Mouse (Mus musculus) CD4-positive, CD25-positive, alpha-beta regulatory T cell, adult 9 weeks (primary cell): ENCODE results near the gene Ovch2. TPM values are rescaled to one million over a fixed set of nuclear protein-coding genes. Genes with fewer than 3 reads are reported as not detected.

Experiments
- polyA plus RNA-seq: library from polyadenylated mRNA; unstranded; fragments of 100-300 nt; shearing (Covaris generic); gene quantifications from one replicate; pipeline ENCODE4 v1.2.1, GENCODE M21; 2017

Ovch2 gene
- not detected for polyA plus RNA-seq

GRCm38 (mm10) chr7:107801108-107801507, at the start of gene Ovch2:
Gene Ovch2, minus strand, starts transcription at chr7:107801208.

GRCm38 (mm10) chr7:107847390-107847789, 46.4 kb upstream of the Ovch2 start, which contains the start of gene Olfr470:
Gene Olfr470, minus strand, starts transcription at chr7:107847490.

GRCm38 (mm10) chr7:107825441-107825840, 24.4 kb upstream of the Ovch2 start, which contains the start of gene Olfr469:
Gene Olfr469, minus strand, starts transcription at chr7:107825541.

GRCm38 (mm10) chr7:107811963-107812362, 11.0 kb upstream of the Ovch2 start, which contains the start of gene Olfr467:
Gene Olfr467, plus strand, starts transcription at chr7:107812263.

GRCm38 (mm10) chr7:107757308-107758151, 43.5 kb downstream of the Ovch2 start, which contains the start of gene Cyb5r2:
Gene Cyb5r2, minus strand, starts transcription at chr7:107758032.

Other genes starting within 250 kb of the Ovch2 start
- gene Olfml1, start 233.8 kb downstream of the Ovch2 start, polyA plus RNA-seq: not detected
- 0.82 TPM for gene Ppfibp2, start 206.0 kb downstream of the Ovch2 start, polyA plus RNA-seq
- not detected for gene 5330417H12Rik, start 176.0 kb downstream of the Ovch2 start, polyA plus RNA-seq
- gene Cyb5r2, start 43.2 kb downstream of the Ovch2 start, polyA plus RNA-seq: not detected
- not detected for gene Olfr467, start 11.1 kb upstream of the Ovch2 start, polyA plus RNA-seq
- gene Olfr469, start 24.3 kb upstream of the Ovch2 start, polyA plus RNA-seq: not detected
- not detected for gene Olfr470, start 46.3 kb upstream of the Ovch2 start, polyA plus RNA-seq
- gene Olfr472, start 96.7 kb upstream of the Ovch2 start, polyA plus RNA-seq: not detected
- not detected for gene Olfr473, start 129.2 kb upstream of the Ovch2 start, polyA plus RNA-seq
- gene Olfr474, start 153.4 kb upstream of the Ovch2 start, polyA plus RNA-seq: not detected
- not detected for gene Olfr476, start 163.6 kb upstream of the Ovch2 start, polyA plus RNA-seq
- gene Olfr477, start 185.5 kb upstream of the Ovch2 start, polyA plus RNA-seq: not detected
- not detected for gene Olfr478, start 232.8 kb upstream of the Ovch2 start, polyA plus RNA-seq
- not detected for gene Olfr479, start 249.5 kb upstream of the Ovch2 start, polyA plus RNA-seq